Comparison of ENCODE assay signal across 9 mouse cellular contexts in the genomic region with DNA sequence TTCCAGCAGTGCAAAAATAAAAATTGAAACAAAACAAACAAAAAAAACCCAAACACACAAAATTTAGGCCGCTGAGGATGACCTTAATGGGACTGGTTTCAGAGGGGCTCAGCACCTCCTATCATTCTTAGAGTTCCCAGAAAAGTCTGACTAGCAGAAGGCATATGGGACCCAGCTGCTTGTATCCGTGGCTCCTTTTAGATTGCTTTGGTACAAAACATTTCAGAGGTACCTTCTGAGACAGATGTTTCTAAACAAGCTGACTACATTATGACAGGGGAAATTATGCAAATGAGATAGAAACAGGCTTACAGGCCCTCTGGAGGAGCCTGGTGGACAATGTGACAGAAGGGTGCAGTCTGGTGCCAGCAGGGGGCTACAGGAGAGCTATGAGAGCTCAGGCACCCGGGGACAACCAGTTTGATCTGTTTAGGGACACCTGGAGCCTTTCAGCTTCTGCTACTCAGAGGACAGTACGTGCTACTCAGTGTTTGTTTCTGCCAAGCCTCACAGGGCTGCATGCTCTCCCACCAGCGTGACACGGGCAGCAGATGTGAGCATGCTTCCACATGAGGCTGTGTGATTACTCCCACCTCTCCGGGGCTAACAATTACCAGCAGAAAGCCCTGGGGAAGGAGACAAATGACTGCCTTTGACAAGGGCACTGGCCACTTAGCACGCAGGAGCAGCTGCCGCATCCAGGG. TPM values are rescaled to one million over a fixed set of nuclear protein-coding genes. Genes with fewer than 3 reads are reported as not detected.
DNase-seq lines count a peak whose midpoint lies in the region; ATAC-seq lines count a peak whose summit lies in the region.
"Had no signal": no experiment of that assay in that cellular context is flagged by ENCODE, and none has a peak within 500 bp of the region (broad histone marks: within the 10 kb centered on the region; RNA-seq: fewer than 3 reads in every experiment).

No protein-coding gene starts in this region.

- H3K27ac ChIP-seq in kidney, embryonic 14.5 days (ENCODE audit: low read depth, low read length) = no peak overlapping the region
- H3K27ac ChIP-seq in midbrain, embryonic 15.5 days = peak overlapping the region; percentile 40

- no peak overlapping the region for H3K9ac ChIP-seq in kidney, embryonic 14.5 days (ENCODE audit: low read depth, low read length)
- no peak overlapping the region for H3K9ac ChIP-seq in midbrain, embryonic 15.5 days

- no peaks in the 10 kb centered on the region for H3K27me3 ChIP-seq in kidney, embryonic 14.5 days (ENCODE audit: control insufficient read depth, insufficient read depth, low read length)
- H3K27me3 ChIP-seq in midbrain, embryonic 15.5 days (replicated peaks) = no peaks in the 10 kb centered on the region

- WGBS in kidney, embryonic 14.5 days = 23% methylated on average over 9 of the region's 9 CpGs
- 36% methylated on average over 9 of the region's 9 CpGs for WGBS in midbrain, embryonic 15.5 days

- no peak overlapping the region for H3K4me3 ChIP-seq in kidney, embryonic 14.5 days (ENCODE audit: low read length)
- no peak overlapping the region for H3K4me3 ChIP-seq in midbrain, embryonic 15.5 days
- H3K4me3 ChIP-seq: myocyte had no signal

- no peaks in the 10 kb centered on the region for H3K4me1 ChIP-seq in kidney, embryonic 14.5 days (ENCODE audit: control insufficient read depth, insufficient read depth, low read length)
- peaks cover 8% of the 10 kb centered on the region for H3K4me1 ChIP-seq in midbrain, embryonic 15.5 days

- no peak overlapping the region for H3K4me2 ChIP-seq in kidney, embryonic 14.5 days (replicated peaks; ENCODE audit: low read depth, low read length)
- no peak overlapping the region for H3K4me2 ChIP-seq in midbrain, embryonic 15.5 days

- no peak for DNase-seq in kidney, adult 8-10 months
- peak; percentile 14 for DNase-seq in ZHBTc4 (ENCODE audit: low read depth, low spot score)
- DNase-seq in frontal cortex, postnatal 10 days (ENCODE audit: low spot score in 2 of 2) = no peak
- no peak for DNase-seq in frontal cortex, postnatal 14 days (ENCODE audit: low spot score in 2 of 2)

- peaks cover 32% of the 10 kb centered on the region for H3K36me3 ChIP-seq in kidney, embryonic 14.5 days (ENCODE audit: control insufficient read depth, insufficient read depth, low read length)
- no peaks in the 10 kb centered on the region for H3K36me3 ChIP-seq in midbrain, embryonic 15.5 days (replicated peaks)

- H3K9me3 ChIP-seq in kidney, embryonic 14.5 days (ENCODE audit: control insufficient read depth, low read length) = no peaks in the 10 kb centered on the region
- H3K9me3 ChIP-seq in midbrain, embryonic 15.5 days = no peaks in the 10 kb centered on the region

- peak; percentile 55; the same call in 1 of the 2 replicates for ATAC-seq in kidney, embryonic 14.5 days (ENCODE audit: low FRiP score, low TSS enrichment)
- peak; percentile 46; the same call in 1 of the 2 replicates for ATAC-seq in granulocyte monocyte progenitor cell, adult 5-6 weeks (replicated peaks; ENCODE audit: poor library complexity, severe bottlenecking)
- peak; percentile 78 for ATAC-seq in midbrain, embryonic 15.5 days (replicated peaks)
- ATAC-seq in cerebellum, adult (ENCODE audit: insufficient number of reproducible peaks, low FRiP score, low TSS enrichment) = no peak

RNA-seq across cellular contexts. Expression of a gene that starts 20.2 kb away (rescaled TPM):
- 19.6 and 23.3 TPM in 2 replicates for polyA plus RNA-seq in kidney, embryonic 14.5 days (2014; fragmentation: Nextera tagmentation; extraction: Ambion mirVana)
- 17.2 and 22.5 TPM in 2 replicates for total RNA-seq in granulocyte monocyte progenitor cell, adult 5-6 weeks (2014; fragmentation: Nextera tagmentation)
- total RNA-seq in granulocyte monocyte progenitor cell, adult 5-6 weeks (2017) = 12.3 and 17.9 TPM in 2 replicates
- polyA plus RNA-seq in midbrain, embryonic 15.5 days (2015; fragmentation: Nextera tagmentation; extraction: Ambion mirVana) = 14.3 and 15.9 TPM in 2 replicates

RNA-seq across cellular contexts. Expression of a gene that starts 43.5 kb away (rescaled TPM):
- polyA plus RNA-seq in kidney, embryonic 14.5 days (2014; fragmentation: Nextera tagmentation; extraction: Ambion mirVana) = 71.8 and 85.4 TPM in 2 replicates
- 30.9 and 37.6 TPM in 2 replicates for total RNA-seq in granulocyte monocyte progenitor cell, adult 5-6 weeks (2014; fragmentation: Nextera tagmentation)
- 58.0 and 60.1 TPM in 2 replicates for total RNA-seq in granulocyte monocyte progenitor cell, adult 5-6 weeks (2017)
- polyA plus RNA-seq in midbrain, embryonic 15.5 days (2015; fragmentation: Nextera tagmentation; extraction: Ambion mirVana) = 49.8 and 56.3 TPM in 2 replicates

RNA-seq across cellular contexts. Expression of a gene that starts 43.9 kb away (rescaled TPM):
- polyA plus RNA-seq in kidney, embryonic 14.5 days (2014; fragmentation: Nextera tagmentation; extraction: Ambion mirVana) = 83.5 and 112 TPM in 2 replicates
- 40.4 and 49.9 TPM in 2 replicates for total RNA-seq in granulocyte monocyte progenitor cell, adult 5-6 weeks (2014; fragmentation: Nextera tagmentation)
- 32.4 and 35.7 TPM in 2 replicates for total RNA-seq in granulocyte monocyte progenitor cell, adult 5-6 weeks (2017)
- polyA plus RNA-seq in midbrain, embryonic 15.5 days (2015; fragmentation: Nextera tagmentation; extraction: Ambion mirVana) = 64.6 and 70.1 TPM in 2 replicates
